8 mouse cellular contexts compared by ENCODE assay signal in the genomic region with DNA sequence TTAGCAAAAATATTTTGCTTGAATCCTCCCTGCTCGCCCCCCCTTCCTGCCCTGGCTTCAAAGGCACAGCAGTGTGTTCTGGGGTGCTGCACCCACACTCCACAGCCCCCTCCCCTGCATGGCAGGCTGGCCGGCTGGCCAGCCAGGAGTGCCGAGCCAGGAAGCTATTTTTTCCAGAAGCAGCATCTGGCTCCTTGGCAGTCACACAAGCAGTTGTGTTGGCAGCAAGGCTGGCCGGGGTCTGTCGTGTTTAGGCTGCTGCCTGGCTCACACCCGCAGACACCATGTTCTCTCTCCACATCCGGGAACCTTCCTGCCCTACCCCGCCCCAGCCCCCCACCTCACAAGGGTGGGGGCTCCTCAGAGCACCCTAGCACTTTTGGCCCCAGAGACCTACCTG.
DNase-seq lines count a peak whose midpoint lies in the region; ATAC-seq lines count a peak whose summit lies in the region.

No protein-coding gene starts in this region.

- H3K4me2 ChIP-seq in heart, embryonic 12.5 days, result no peak overlapping the region
- H3K4me2 ChIP-seq in embryonic facial prominence, embryonic 13.5 days, result no peak overlapping the region
- no peak overlapping the region for H3K4me2 ChIP-seq in lung, embryonic 16.5 days (ENCODE audit: low read depth, low read length)

- 55% methylated on average over 8 of the region's 8 CpGs for WGBS in heart, embryonic 12.5 days
- 42% methylated on average over 8 of the region's 8 CpGs for WGBS in embryonic facial prominence, embryonic 13.5 days
- WGBS in lung, embryonic 16.5 days, result 37% methylated on average over 8 of the region's 8 CpGs

- H3K27me3 ChIP-seq in heart, embryonic 12.5 days (replicated peaks), result peaks cover 35% of the 10 kb centered on the region
- H3K27me3 ChIP-seq in embryonic facial prominence, embryonic 13.5 days, result peaks cover 9% of the 10 kb centered on the region
- H3K27me3 ChIP-seq in lung, embryonic 16.5 days (ENCODE audit: control insufficient read depth, insufficient read depth, low read depth, low read length), result no peaks in the 10 kb centered on the region

- H3K9ac ChIP-seq in heart, embryonic 12.5 days, result no peak overlapping the region
- no peak overlapping the region for H3K9ac ChIP-seq in embryonic facial prominence, embryonic 13.5 days
- H3K9ac ChIP-seq in lung, embryonic 16.5 days (ENCODE audit: low read length), result no peak overlapping the region

- ATAC-seq in heart, embryonic 12.5 days (ENCODE audit: insufficient number of reproducible peaks, low FRiP score), result no peak
- ATAC-seq in embryonic facial prominence, embryonic 13.5 days (ENCODE audit: insufficient number of reproducible peaks, insufficient read depth, low FRiP score, low TSS enrichment, low read depth), result 0 out of 2 replicates have a peak, but pooled peaks have one; percentile 28
- peak; percentile 80 for ATAC-seq in lung, embryonic 16.5 days (ENCODE audit: low read depth)
- ATAC-seq in activated CD4-positive, CD25-positive, alpha-beta regulatory T cell, adult 4 months, result no peak

- H3K36me3 ChIP-seq in heart, embryonic 12.5 days, result no peaks in the 10 kb centered on the region
- H3K36me3 ChIP-seq in embryonic facial prominence, embryonic 13.5 days, result no peaks in the 10 kb centered on the region
- H3K36me3 ChIP-seq in lung, embryonic 16.5 days (ENCODE audit: control insufficient read depth, insufficient read depth, low read length), result no peaks in the 10 kb centered on the region

- DNase-seq in heart, adult 18-20 months, result peak; percentile 71 to 78
- peak; percentile 66 to 82 for DNase-seq in heart, postnatal 10 days
- no peak for DNase-seq in B cell, adult 2 months
- no peak for DNase-seq in urinary bladder, postnatal 25 days (ENCODE audit: low spot score)

- 0 out of 2 replicates have a peak, but pooled peaks cover 11% of the 10 kb centered on the region for H3K4me1 ChIP-seq in heart, embryonic 12.5 days (replicated peaks)
- peaks cover 36% of the 10 kb centered on the region for H3K4me1 ChIP-seq in embryonic facial prominence, embryonic 13.5 days
- 0 out of 2 replicates have a peak, but pooled peaks cover 4% of the 10 kb centered on the region for H3K4me1 ChIP-seq in lung, embryonic 16.5 days (replicated peaks; ENCODE audit: control insufficient read depth, insufficient read depth, low read length)

- no peak overlapping the region for H3K4me3 ChIP-seq in heart, embryonic 12.5 days
- no peak overlapping the region for H3K4me3 ChIP-seq in embryonic facial prominence, embryonic 13.5 days
- H3K4me3 ChIP-seq in lung, embryonic 16.5 days (ENCODE audit: low read length), result no peak overlapping the region

- intact Hi-C loops in heart, postnatal 10 days (cut with DNase I), result no loop called here

- H3K9me3 ChIP-seq in heart, embryonic 12.5 days (replicated peaks), result no peaks in the 10 kb centered on the region
- no peaks in the 10 kb centered on the region for H3K9me3 ChIP-seq in embryonic facial prominence, embryonic 13.5 days
- no peaks in the 10 kb centered on the region for H3K9me3 ChIP-seq in lung, embryonic 16.5 days (ENCODE audit: control insufficient read depth, low read length)

- no peak overlapping the region for H3K27ac ChIP-seq in heart, embryonic 12.5 days (ENCODE audit: poor library complexity, severe bottlenecking)
- peak overlapping the region; percentile 39 for H3K27ac ChIP-seq in embryonic facial prominence, embryonic 13.5 days
- no peak overlapping the region; the same call in 1 of the 2 replicates for H3K27ac ChIP-seq in lung, embryonic 16.5 days (ENCODE audit: low read length)

Comparison
In these comparisons a context has a peak if more than half of its experiments do, and no peak if none do; other contexts are left out.
1. DNase-seq: peak in heart, adult 18-20 months (2 of 2) and heart, postnatal 10 days (2 of 2); none in B cell, adult 2 months (0 of 2) and urinary bladder, postnatal 25 days (single experiment).
2. ATAC-seq: peak in embryonic facial prominence, embryonic 13.5 days (single experiment) and lung, embryonic 16.5 days (single experiment); none in heart, embryonic 12.5 days (single experiment) and activated CD4-positive, CD25-positive, alpha-beta regulatory T cell, adult 4 months (single experiment).